Mouse (Mus musculus) gastrocnemius, postnatal 14 days (tissue): Measurements from ENCODE around the gene Ide. TPM values are rescaled to one million over a fixed set of nuclear protein-coding genes. Genes with fewer than 3 reads are reported as not detected.
"Not testable (repeated sequence)": the region's sequence is repeated elsewhere in the genome, so short reads cannot be mapped to it uniquely, and the experiment has no call there.

ENCODE experiments used
- DNase-seq: peaks from one replicate; pipeline ENCODE4 v3.0.0; 2021; ENCODE audit warnings: mixed read lengths
- intact Hi-C: fragments of 180-260 bp; cut with DNase I; formaldehyde crosslinking; loops from one replicate; pipeline ENCODE4 v1.15.1; 2025; ENCODE audit warnings: low total_unique reads
- total RNA-seq, 2 experiments: library from RNA; stranded (reverse); gene quantifications; 2 replicates each; pipeline ENCODE4 v1.2.3; 2021

Ide gene
- total RNA-seq, 2 experiments from 2014 or later: 92.4 to 130 TPM

- intact Hi-C loops: no loop called here
- DNase-seq: no peak
These were observed 103.8 kb downstream of the Ide start for GRCm38 (mm10) chr19:37233561-37234539.

DNA sequence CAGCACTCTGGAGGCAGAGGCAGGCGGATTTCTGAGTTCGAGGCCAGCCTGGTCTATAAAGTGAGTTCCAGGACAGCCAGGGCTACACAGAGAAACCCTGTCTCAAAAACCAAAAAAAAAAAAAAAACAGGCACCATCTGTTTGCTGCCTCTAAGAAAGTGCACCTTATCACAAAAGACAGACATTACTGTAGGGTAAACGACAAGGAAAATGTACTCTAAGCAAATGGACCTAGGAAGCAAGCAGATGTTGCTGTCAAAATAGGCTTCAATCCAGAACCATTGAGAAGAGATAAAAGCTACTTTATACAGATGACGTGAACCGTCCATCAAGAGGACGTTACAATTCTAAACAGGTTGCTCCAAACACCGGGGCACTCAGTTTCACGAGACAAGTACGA lies 105.1 kb downstream of the Ide start:
- DNase-seq, intact Hi-C loops: not testable (repeated sequence)

DNA sequence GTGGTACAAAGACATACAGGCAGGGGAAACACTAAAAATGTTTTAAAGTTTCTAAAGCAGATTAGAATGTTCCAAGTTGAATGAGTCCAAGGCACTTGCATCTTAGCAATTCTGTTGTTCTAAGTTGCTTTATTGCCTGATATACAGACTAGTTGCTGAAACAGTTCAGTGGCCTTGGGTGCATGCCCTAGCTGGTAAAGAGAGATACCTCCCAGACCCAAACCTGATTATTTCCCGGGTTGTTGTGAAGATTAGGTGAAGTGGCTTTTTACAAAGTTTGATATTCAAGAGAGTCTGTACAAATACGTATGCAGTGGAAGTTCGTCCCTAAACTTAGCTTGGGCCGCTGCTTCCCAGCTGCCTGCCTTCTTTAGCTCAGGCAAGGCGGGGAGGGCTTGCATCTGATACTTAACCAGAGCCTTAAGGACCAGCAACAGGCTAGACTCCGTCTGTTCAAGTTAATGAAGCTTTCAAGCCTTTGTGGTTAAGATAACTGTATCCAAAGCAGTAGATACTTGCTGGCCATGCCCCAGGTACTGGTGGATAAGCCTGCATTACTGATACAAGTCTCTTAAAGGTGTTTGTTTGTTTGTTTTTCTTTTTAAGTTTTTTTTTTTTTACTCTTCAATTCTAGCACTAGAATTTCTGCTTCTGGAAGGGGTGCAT lies 112.3 kb downstream of the Ide start:
- DNase-seq: no peak
- intact Hi-C loops: no loop called here

Other genes starting within 250 kb of the Ide start
- gene March5, start 130.3 kb downstream of the Ide start, total RNA-seq: 10 to 100 TPM; 61.5 to 64.8 TPM
- 10 to 100 TPM; 33.6 to 37.2 TPM for gene Cpeb3, start 129.3 kb downstream of the Ide start, total RNA-seq
- gene Kif11, start 38.6 kb upstream of the Ide start, total RNA-seq: 1 to 10 TPM; 3.2 to 3.6 TPM
- gene Hhex, start 97.0 kb upstream of the Ide start, total RNA-seq: 1 to 10 TPM; 3.4 to 3.9 TPM
- 10 to 100 TPM; 39.4 to 41.9 TPM for gene Exoc6, start 212.6 kb upstream of the Ide start, total RNA-seq